Mouse (Mus musculus) midbrain, embryonic 14.5 days (tissue): ENCODE measurements around the gene Ttc7. TPM values are rescaled to one million over a fixed set of nuclear protein-coding genes. Genes with fewer than 3 reads are reported as not detected.

ENCODE experiments used
- ATAC-seq: fragments of 200-750 bp; cut with Nextera tagmentation; 2 replicates; pipeline ENCODE4 v1.8.0; 2017; ENCODE audit warnings: moderate number of reproducible peaks, moderate library complexity; ENCODE audit not compliant: low FRiP score, low TSS enrichment
- DNase-seq: peaks from one replicate; pipeline ENCODE4 v3.0.0-alpha.2; 2015
- H3K27ac ChIP-seq: fragments of 300-500 bp; sonication (generic); replicated peaks from 2 replicates; pipeline ENCODE4 v1.5.1; 2014; ENCODE audit warnings: mild to moderate bottlenecking, low read depth, low read length, moderate library complexity
- H3K27me3 ChIP-seq: fragments of 300-500 bp; sonication (generic); 2 replicates; pipeline ENCODE4 v1.6.1; 2014; ENCODE audit warnings: low read length, control low read depth, mixed read lengths; ENCODE audit not compliant: control insufficient read depth, insufficient read depth
- H3K36me3 ChIP-seq: fragments of 300-500 bp; sonication (generic); 2 replicates; pipeline ENCODE4 v1.6.1; 2014; ENCODE audit warnings: low read length, control low read depth; ENCODE audit not compliant: control insufficient read depth, insufficient read depth
- H3K4me1 ChIP-seq: fragments of 300-500 bp; sonication (generic); 2 replicates; pipeline ENCODE4 v1.6.1; 2014; ENCODE audit warnings: mild to moderate bottlenecking, antibody characterized with exemption, low read length, control low read depth; ENCODE audit not compliant: control insufficient read depth, insufficient read depth
- H3K4me2 ChIP-seq: fragments of 300-500 bp; sonication (generic); 2 replicates; pipeline ENCODE4 v1.6.1; 2014; ENCODE audit warnings: mild to moderate bottlenecking, low read length, moderate library complexity
- H3K4me3 ChIP-seq: fragments of 300-500 bp; sonication (generic); replicated peaks from 2 replicates; pipeline ENCODE4 v1.5.1; 2014; ENCODE audit warnings: low read depth, low read length
- H3K9ac ChIP-seq: fragments of 300-500 bp; sonication (generic); replicated peaks from 2 replicates; pipeline ENCODE4 v1.6.1; 2014; ENCODE audit warnings: mild to moderate bottlenecking, low read length, moderate library complexity
- H3K9me3 ChIP-seq: fragments of 300-500 bp; sonication (generic); 2 replicates; pipeline ENCODE4 v1.6.1; 2016; ENCODE audit warnings: low read length, control low read depth, mixed read lengths; ENCODE audit not compliant: control insufficient read depth
- WGBS: fragments of 180-500 bp; shearing (Covaris S2); extraction: QIAGEN DNeasy Blood & Tissue Kit; methylation state at CpG from one replicate; pipeline ENCODE4 v1.1.7; 2014; 5-methylcytosine and 5-hydroxymethylcytosine counted together
- polyA plus RNA-seq: library from polyadenylated mRNA; unstranded; fragments of >200 nt; fragmentation: Nextera tagmentation; extraction: Ambion mirVana; gene quantifications from 2 replicates; pipeline ENCODE4 v1.2.1, GENCODE M21; 2014

Gene Ttc7
- polyA plus RNA-seq, 1 experiment from 2014 or later: 3.6 TPM

DNA sequence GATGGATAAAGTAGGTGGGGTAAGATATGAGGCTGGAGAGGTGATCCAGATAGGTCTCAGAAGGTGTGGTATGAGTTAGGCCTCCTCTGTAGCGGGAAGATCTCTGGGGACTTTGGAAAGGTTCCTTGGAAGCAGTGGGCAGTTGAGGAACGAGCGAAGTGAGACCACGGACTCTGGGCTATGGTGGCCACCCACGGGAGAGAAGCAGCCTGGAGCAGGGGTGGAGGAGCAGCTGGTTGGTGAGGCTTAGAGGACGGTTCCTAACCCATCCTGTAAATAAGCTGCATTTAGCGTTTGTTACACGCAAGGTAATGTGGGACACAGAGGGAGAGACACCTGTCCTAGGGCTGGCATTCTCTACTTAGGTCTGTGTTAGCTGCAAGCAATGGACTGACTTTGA is 22.4 kb downstream of the Ttc7 start:
- Histone ChIP-seq H3K4me1 (no peaks in the 10 kb centered on the region), H3K4me3 (no peak overlapping the region), H3K36me3 (no peaks in the 10 kb centered on the region), H3K4me2 (no peak overlapping the region), H3K9ac (no peak overlapping the region), H3K27me3 (no peaks in the 10 kb centered on the region), H3K27ac (no peak overlapping the region), H3K9me3 (no peaks in the 10 kb centered on the region)
- DNase-seq (no peak), ATAC-seq (no peak)
- WGBS: 90% methylated on average over 8 of the region's 8 CpGs

DNA sequence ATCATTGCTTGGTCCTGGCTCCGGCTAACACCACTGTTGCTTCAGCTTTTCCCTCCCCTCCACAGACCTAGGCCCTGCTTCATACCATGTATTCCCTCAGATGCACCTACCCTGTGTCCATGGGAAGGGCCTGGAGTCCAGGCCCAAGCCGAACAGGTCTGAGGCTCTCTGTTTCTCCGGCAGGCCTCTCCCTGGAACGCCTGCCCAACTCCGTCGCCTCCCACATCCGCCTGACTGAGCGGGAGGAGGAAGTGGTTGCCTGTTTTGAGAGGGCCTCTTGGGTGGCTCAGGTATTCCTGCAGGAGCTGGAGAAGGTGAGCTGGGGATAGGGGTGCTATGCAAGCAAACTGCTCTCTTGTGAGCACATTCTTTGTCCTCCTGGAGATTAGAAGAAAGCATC is 24.1 kb downstream of the Ttc7 start:
- Histone ChIP-seq H3K4me3 (no peak overlapping the region), H3K4me2 (no peak overlapping the region), H3K9ac (no peak overlapping the region), H3K9me3 (no peaks in the 10 kb centered on the region), H3K4me1 (no peaks in the 10 kb centered on the region), H3K27ac (no peak overlapping the region), H3K27me3 (no peaks in the 10 kb centered on the region), H3K36me3 (no peaks in the 10 kb centered on the region)
- 90% methylated on average over 8 of the region's 8 CpGs for WGBS
- ATAC-seq: no peak
- DNase-seq: no peak

DNA sequence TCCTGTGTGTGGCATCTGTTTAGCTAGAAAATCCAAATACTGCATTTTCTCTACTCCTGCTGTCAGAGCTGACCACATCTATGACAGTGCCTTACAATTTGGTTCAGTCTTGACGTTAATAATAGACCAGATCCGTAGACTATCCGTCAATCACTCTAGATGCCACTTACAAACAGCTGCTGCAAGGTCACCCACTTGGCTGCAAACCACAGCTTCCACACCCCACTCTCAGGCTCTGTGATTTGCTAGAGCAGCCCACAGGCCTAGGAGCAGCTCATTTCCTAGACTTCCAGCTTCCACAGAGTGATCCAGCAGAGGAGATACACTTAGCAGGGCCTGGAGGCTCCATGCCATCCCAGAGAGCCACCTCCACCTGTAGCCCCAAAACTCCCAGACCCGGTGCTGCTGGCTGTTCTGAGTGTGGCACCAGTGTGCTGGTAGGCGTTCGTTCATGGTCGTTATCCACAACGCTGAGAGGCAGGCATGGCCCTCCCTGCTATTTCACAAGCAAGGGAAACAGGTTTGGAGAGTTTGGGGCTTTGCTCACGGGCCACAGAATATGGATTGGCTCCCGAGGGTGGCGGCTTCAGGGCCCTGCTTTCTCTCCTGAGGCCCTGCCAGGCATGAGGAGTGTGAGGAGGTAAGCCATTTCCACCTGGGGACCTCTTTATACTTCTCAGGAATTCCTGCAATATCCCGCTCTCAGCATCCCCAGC is 26.5 kb downstream of the Ttc7 start:
- ATAC-seq (no peak), DNase-seq (no peak)
- no peak overlapping the region for H3K4me3 ChIP-seq
- H3K9me3 ChIP-seq: no peaks in the 10 kb centered on the region
- no peaks in the 10 kb centered on the region for H3K4me1 ChIP-seq
- 80% methylated on average over 12 of the region's 12 CpGs for WGBS
- H3K36me3 ChIP-seq: no peaks in the 10 kb centered on the region
- no peak overlapping the region for H3K27ac ChIP-seq
- no peaks in the 10 kb centered on the region for H3K27me3 ChIP-seq
- no peak overlapping the region for H3K4me2 ChIP-seq
- no peak overlapping the region for H3K9ac ChIP-seq

DNA sequence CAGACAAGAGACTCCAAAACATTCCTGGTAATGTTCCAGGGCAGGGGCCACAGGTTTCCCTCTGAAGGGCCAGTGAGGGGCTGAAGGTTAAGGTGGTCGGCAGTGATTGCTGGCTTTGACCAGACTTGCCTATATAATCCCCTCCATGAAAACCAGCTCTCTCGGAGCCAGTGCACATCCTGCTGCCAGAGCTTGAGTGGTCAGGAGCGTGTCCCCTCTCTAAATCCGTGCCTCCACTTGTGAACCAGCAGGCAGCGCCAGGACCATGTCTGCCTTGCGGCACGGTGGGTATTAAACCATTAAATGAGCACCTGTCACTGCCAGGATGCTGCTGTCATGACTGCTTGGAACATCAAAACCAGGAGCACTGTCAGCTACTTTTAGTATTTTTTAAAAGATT is 27.8 kb downstream of the Ttc7 start:
- no peak for ATAC-seq
- no peaks in the 10 kb centered on the region for H3K4me1 ChIP-seq
- H3K27ac ChIP-seq: no peak overlapping the region
- no peaks in the 10 kb centered on the region for H3K9me3 ChIP-seq
- H3K9ac ChIP-seq: no peak overlapping the region
- DNase-seq: no peak
- H3K4me3 ChIP-seq: no peak overlapping the region
- no peak overlapping the region for H3K4me2 ChIP-seq
- H3K27me3 ChIP-seq: no peaks in the 10 kb centered on the region
- no peaks in the 10 kb centered on the region for H3K36me3 ChIP-seq
- WGBS: 85% methylated on average over 7 of the region's 7 CpGs

DNA sequence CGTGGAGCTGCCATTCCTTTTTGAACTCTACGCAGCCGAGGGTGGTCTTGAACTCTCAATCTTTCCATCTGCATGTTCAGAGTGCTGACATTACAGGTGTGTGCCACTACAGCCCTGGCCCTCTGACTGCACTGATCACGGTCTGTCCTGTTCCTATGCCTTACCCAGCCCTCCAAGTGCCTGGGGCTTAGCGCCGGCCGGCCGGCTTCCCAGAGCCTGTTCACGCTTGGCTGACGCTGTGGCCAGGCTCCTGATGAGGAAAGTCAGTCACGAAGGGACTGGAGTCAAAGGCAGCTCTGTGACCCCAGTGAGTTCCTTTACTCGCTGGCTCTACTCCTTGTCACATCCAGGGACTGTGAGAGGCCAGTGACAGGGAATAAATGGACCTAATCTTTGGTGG is 29.7 kb downstream of the Ttc7 start:
- Histone ChIP-seq H3K27ac (no peak overlapping the region), H3K9me3 (no peaks in the 10 kb centered on the region), H3K4me1 (no peaks in the 10 kb centered on the region), H3K27me3 (no peaks in the 10 kb centered on the region), H3K36me3 (no peaks in the 10 kb centered on the region), H3K4me2 (no peak overlapping the region), H3K4me3 (no peak overlapping the region), H3K9ac (no peak overlapping the region)
- no peak for ATAC-seq
- DNase-seq: no peak
- 30% methylated on average over 12 of the region's 12 CpGs for WGBS

DNA sequence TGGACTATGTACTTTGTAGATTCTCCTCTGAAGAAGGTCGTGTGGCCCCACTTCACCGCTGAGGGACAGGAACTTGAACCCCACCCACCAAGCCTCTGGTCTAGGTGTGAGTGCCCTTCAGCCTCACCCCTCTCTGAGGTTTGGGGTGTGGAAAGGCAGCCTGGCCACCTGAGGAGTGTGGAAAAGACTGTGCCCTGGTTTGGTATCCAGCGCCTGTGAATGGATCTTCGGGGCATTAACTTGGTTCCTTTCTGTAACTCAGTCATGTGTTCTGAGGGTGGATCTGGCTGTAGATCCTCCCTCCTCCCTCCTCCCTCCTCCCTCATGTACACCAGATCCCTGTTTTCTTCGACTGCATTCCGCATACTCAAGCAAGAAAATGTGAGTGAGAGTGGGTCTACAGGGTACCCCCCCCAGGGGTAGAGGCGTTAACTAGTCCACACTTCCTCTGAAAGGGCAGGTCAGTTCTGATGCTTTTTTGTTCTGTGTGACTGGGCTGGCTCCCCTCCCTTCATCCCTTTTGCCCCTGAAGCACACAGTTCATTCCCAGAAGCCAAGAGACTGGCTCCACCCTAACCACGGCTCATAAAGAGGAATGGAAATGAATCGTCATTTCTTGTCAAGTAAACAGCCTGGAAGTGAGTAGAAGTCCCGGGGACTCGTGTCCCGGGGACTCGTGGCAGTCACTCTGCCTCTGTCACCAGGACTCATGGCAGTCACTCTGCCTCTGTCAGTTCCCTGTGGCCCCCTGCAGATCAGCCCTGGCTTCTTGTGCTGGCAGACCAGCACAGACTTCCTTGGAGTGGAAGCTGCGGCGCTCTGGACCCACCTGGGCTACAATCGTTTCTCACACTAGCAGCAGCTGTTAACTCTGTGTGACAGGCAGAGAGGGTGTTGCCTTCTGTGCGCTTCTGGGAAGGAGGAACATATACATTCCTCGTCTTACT is 30.5 kb downstream of the Ttc7 start:
- Histone ChIP-seq H3K4me3 (no peak overlapping the region), H3K27me3 (no peaks in the 10 kb centered on the region), H3K9ac (no peak overlapping the region), H3K36me3 (no peaks in the 10 kb centered on the region), H3K27ac (no peak overlapping the region), H3K9me3 (no peaks in the 10 kb centered on the region), H3K4me2 (no peak overlapping the region), H3K4me1 (no peaks in the 10 kb centered on the region)
- WGBS: 63% methylated on average over 18 of the region's 18 CpGs
- ATAC-seq: no peak
- no peak for DNase-seq

DNA sequence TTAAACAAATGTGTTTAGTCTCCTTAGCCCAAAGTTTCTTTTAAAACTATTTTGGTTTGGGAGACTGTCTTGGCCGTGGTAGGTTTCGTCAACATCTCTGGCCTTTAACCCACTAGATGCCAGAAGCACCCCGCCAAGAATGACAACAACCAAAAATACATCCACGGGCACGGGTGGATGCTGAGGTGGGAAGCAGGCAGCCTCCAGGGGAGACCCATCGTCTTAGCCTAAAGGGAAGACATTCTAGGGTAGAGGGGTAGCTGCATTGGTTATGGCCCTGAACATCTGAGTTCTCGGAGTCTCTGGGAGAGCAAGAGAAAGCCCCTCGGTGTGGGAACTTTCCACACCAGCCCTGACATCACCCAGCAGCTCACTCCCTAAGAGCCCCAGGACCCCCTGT is 31.4 kb downstream of the Ttc7 start:
- H3K4me2 ChIP-seq: no peak overlapping the region
- H3K36me3 ChIP-seq: no peaks in the 10 kb centered on the region
- no peak for ATAC-seq
- H3K27ac ChIP-seq: no peak overlapping the region
- H3K27me3 ChIP-seq: no peaks in the 10 kb centered on the region
- 82% methylated on average over 8 of the region's 8 CpGs for WGBS
- H3K4me3 ChIP-seq: no peak overlapping the region
- H3K9me3 ChIP-seq: no peaks in the 10 kb centered on the region
- no peaks in the 10 kb centered on the region for H3K4me1 ChIP-seq
- DNase-seq: no peak
- H3K9ac ChIP-seq: no peak overlapping the region

DNA sequence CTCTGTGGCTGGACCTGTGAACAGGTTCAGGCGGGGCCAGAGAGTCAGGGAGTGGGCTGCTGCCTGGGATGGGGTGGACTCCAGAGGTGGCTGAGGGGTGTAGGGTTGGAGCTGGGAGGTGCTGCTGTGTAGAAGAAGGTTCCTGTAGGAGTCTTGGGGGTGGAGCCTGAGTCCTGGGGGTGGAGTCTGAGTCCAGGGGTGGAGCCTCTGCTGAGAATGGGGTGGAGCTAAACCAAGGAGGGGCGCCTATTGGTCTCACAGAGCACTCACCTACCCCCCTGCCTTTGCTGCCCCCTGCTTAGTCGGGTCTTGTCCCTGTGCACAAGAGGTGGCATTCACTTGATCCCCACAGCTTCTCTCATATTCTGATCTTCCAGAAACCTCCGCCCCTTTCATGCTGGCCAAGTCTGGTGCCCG is 31.9 kb downstream of the Ttc7 start:
- no peaks in the 10 kb centered on the region for H3K4me1 ChIP-seq
- DNase-seq (no peak), ATAC-seq (peak; percentile 58)
- WGBS: 62% methylated on average over 5 of the region's 5 CpGs
- no peak overlapping the region for H3K4me3 ChIP-seq
- H3K27me3 ChIP-seq: no peaks in the 10 kb centered on the region
- no peaks in the 10 kb centered on the region for H3K36me3 ChIP-seq
- no peak overlapping the region for H3K9ac ChIP-seq
- no peak overlapping the region for H3K27ac ChIP-seq
- H3K9me3 ChIP-seq: no peaks in the 10 kb centered on the region
- no peak overlapping the region for H3K4me2 ChIP-seq
